Mouse (Mus musculus): ENCODE results near the gene Rpgrip1l. TPM values are rescaled to one million over a fixed set of nuclear protein-coding genes. Genes with fewer than 3 reads are reported as not detected.

Gene Rpgrip1l
- polyA plus RNA-seq, 1 experiment from 2014 or later, result 2.6 TPM

DNA sequence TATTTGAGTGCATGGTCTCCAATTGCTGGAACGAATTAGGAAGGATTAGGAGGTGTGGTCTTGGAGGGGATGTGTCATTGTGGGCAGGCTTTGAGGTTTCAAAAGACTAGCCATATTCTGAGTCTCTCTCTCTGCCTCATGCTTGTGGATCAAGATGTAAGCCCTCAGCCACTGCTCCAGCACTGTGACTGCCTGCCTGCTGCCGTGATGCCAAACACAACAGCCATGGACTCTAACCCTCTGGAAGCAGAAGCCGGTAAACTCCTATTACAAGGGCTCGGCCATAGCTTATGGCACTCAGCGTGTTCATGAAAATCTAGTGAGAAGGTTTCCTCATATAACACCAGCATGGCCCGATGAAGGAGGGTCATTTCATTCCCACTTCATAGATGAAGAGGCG, 36.8 kb upstream of the Rpgrip1l start:
- no peak for ATAC-seq
- TF ChIP-seq CTCF (IDR thresholded peaks at IDR 0.05; ENCODE audit: low read depth), result no peak
- 91% methylated on average over 7 of the region's 7 CpGs for WGBS
- H3K9me3 ChIP-seq (ENCODE audit: control insufficient read depth), result no peaks in the 10 kb centered on the region; the same call in 1 of the 2 replicates
- no peaks in the 10 kb centered on the region for H3K36me3 ChIP-seq (ENCODE audit: control insufficient read depth, insufficient read depth)
- H3K4me3 ChIP-seq (ENCODE audit: low read depth, low read length), result no peak overlapping the region
- H3K27me3 ChIP-seq (replicated peaks; ENCODE audit: control insufficient read depth, insufficient read depth, low read length), result no peaks in the 10 kb centered on the region
- no peak overlapping the region for H3K27ac ChIP-seq (ENCODE audit: low read depth, low read length)
- H3K4me1 ChIP-seq (replicated peaks; ENCODE audit: control insufficient read depth, insufficient read depth, low read length), result no peaks in the 10 kb centered on the region
- H3K9ac ChIP-seq (ENCODE audit: low read depth, low read length), result no peak overlapping the region
- no peak overlapping the region for H3K4me2 ChIP-seq (replicated peaks; ENCODE audit: low read depth)

DNA sequence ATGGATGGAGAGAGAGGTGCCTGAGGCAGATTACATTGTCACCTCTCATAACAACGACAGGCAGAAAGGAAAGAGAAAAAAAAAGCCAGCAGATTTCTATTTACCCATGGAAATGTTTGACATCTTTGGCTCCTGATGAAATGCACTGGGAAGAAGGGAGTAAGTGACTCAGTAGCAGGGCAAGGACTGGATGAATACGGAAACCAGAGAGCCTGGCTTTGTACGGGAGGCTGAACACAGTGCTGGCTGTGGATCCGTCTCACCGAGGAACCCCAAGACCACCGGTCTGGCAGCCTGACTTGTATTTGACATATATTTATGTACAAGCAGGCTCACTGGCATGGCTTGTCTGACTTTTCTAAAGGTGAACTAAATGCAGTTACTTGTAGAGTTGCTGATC, 34.5 kb upstream of the Rpgrip1l start:
- no peak for TF ChIP-seq CTCF (IDR thresholded peaks at IDR 0.05; ENCODE audit: low read depth)
- Histone ChIP-seq H3K4me1 (replicated peaks; ENCODE audit: control insufficient read depth, insufficient read depth, low read length) (no peaks in the 10 kb centered on the region), H3K27me3 (replicated peaks; ENCODE audit: control insufficient read depth, insufficient read depth, low read length) (no peaks in the 10 kb centered on the region), H3K4me2 (replicated peaks; ENCODE audit: low read depth) (no peak overlapping the region), H3K27ac (ENCODE audit: low read depth, low read length) (no peak overlapping the region), H3K4me3 (ENCODE audit: low read depth, low read length) (no peak overlapping the region), H3K9me3 (ENCODE audit: control insufficient read depth) (no peaks in the 10 kb centered on the region; the same call in 1 of the 2 replicates), H3K36me3 (ENCODE audit: control insufficient read depth, insufficient read depth) (no peaks in the 10 kb centered on the region), H3K9ac (ENCODE audit: low read depth, low read length) (no peak overlapping the region)
- 58% methylated on average over 6 of the region's 6 CpGs for WGBS
- no peak for ATAC-seq

DNA sequence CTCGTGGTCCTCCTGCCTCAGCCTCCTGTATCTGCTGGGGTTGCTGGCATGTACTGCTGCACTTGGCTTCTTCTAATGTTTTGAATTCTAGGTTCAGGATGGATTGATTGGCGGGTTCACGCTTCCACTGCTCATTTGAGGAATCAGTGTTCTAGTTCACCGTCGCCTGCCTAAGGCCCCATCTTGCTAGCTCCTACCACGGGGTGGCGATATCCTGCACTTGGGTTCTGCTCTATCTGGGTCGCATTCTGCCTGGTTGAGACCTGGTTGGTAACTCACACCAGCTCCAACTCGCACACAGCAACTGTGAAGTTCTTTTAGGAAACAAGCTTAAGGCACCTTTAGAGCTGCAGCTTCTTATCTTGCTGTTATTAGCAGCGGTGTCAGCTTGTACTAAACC, 34.1 kb upstream of the Rpgrip1l start:
- 77% methylated on average over 10 of the region's 10 CpGs for WGBS

GRCm38 (mm10) chr8:91344659-91345058, 31.6 kb upstream of the Rpgrip1l start:
- H3K9ac ChIP-seq (ENCODE audit: low read depth, low read length), result no peak overlapping the region
- H3K4me3 ChIP-seq (ENCODE audit: low read depth, low read length), result no peak overlapping the region
- ATAC-seq, result no peak
- H3K27me3 ChIP-seq (replicated peaks; ENCODE audit: control insufficient read depth, insufficient read depth, low read length), result no peaks in the 10 kb centered on the region
- no peak overlapping the region for H3K4me2 ChIP-seq (replicated peaks; ENCODE audit: low read depth)
- 87% methylated on average over 11 of the region's 11 CpGs for WGBS
- TF ChIP-seq CTCF (IDR thresholded peaks at IDR 0.05; ENCODE audit: low read depth), result no peak
- no peaks in the 10 kb centered on the region for H3K4me1 ChIP-seq (replicated peaks; ENCODE audit: control insufficient read depth, insufficient read depth, low read length)
- H3K9me3 ChIP-seq (ENCODE audit: control insufficient read depth), result no peaks in the 10 kb centered on the region; the same call in 1 of the 2 replicates
- H3K27ac ChIP-seq (ENCODE audit: low read depth, low read length), result no peak overlapping the region
- H3K36me3 ChIP-seq (ENCODE audit: control insufficient read depth, insufficient read depth), result 0 out of 2 replicates have a peak, but pooled peaks cover 8% of the 10 kb centered on the region

More for the DNA sequence above, 34.1 kb upstream of the Rpgrip1l start:
- ATAC-seq, result no peak
- Histone ChIP-seq H3K27ac (ENCODE audit: low read depth, low read length) (no peak overlapping the region), H3K4me1 (replicated peaks; ENCODE audit: control insufficient read depth, insufficient read depth, low read length) (no peaks in the 10 kb centered on the region), H3K9me3 (ENCODE audit: control insufficient read depth) (no peaks in the 10 kb centered on the region; the same call in 1 of the 2 replicates), H3K4me2 (replicated peaks; ENCODE audit: low read depth) (no peak overlapping the region), H3K9ac (ENCODE audit: low read depth, low read length) (no peak overlapping the region), H3K27me3 (replicated peaks; ENCODE audit: control insufficient read depth, insufficient read depth, low read length) (no peaks in the 10 kb centered on the region), H3K36me3 (ENCODE audit: control insufficient read depth, insufficient read depth) (0 out of 2 replicates have a peak, but pooled peaks cover 3% of the 10 kb centered on the region), H3K4me3 (ENCODE audit: low read depth, low read length) (no peak overlapping the region)
- no peak for TF ChIP-seq CTCF (IDR thresholded peaks at IDR 0.05; ENCODE audit: low read depth)

- ATAC-seq, result no peak
- Histone ChIP-seq H3K4me1 (replicated peaks; ENCODE audit: control insufficient read depth, insufficient read depth, low read length) (no peaks in the 10 kb centered on the region), H3K9ac (ENCODE audit: low read depth, low read length) (no peak overlapping the region), H3K4me2 (replicated peaks; ENCODE audit: low read depth) (no peak overlapping the region), H3K36me3 (ENCODE audit: control insufficient read depth, insufficient read depth) (0 out of 2 replicates have a peak, but pooled peaks cover 8% of the 10 kb centered on the region), H3K27me3 (replicated peaks; ENCODE audit: control insufficient read depth, insufficient read depth, low read length) (no peaks in the 10 kb centered on the region), H3K4me3 (ENCODE audit: low read depth, low read length) (no peak overlapping the region), H3K27ac (ENCODE audit: low read depth, low read length) (no peak overlapping the region), H3K9me3 (ENCODE audit: control insufficient read depth) (no peaks in the 10 kb centered on the region)
- 82% methylated on average over 5 of the region's 5 CpGs for WGBS
- TF ChIP-seq CTCF (IDR thresholded peaks at IDR 0.05; ENCODE audit: low read depth), result no peak
Observed at GRCm38 (mm10) chr8:91342798-91343197, 29.7 kb upstream of the Rpgrip1l start.

DNA sequence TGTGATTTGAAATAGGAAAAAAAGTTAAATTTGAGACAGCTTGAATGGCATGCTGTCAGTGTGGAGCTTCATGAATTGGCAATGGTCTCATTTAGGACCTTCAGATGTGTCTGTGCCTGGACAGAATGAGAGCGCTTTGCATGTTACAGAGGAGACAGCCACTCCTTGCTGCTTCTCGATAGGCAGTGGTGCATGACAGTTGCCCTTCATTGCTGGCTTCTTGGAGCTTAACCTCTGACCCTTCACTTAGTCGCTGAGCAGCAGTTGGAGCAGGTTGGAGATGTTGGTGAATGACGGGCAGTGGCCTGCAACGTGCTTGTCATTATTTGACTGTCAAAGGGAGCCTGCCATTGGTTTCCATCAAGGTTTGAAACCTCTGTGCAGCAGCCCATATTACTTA, 29.1 kb upstream of the Rpgrip1l start:
- 0 out of 2 replicates have a peak, but pooled peaks cover 8% of the 10 kb centered on the region for H3K36me3 ChIP-seq (ENCODE audit: control insufficient read depth, insufficient read depth)
- no peak overlapping the region for H3K4me3 ChIP-seq (ENCODE audit: low read depth, low read length)
- no peaks in the 10 kb centered on the region for H3K27me3 ChIP-seq (replicated peaks; ENCODE audit: control insufficient read depth, insufficient read depth, low read length)
- no peaks in the 10 kb centered on the region for H3K4me1 ChIP-seq (replicated peaks; ENCODE audit: control insufficient read depth, insufficient read depth, low read length)
- WGBS, result 62% methylated on average over 5 of the region's 5 CpGs
- H3K4me2 ChIP-seq (replicated peaks; ENCODE audit: low read depth), result no peak overlapping the region
- no peak overlapping the region for H3K9ac ChIP-seq (ENCODE audit: low read depth, low read length)
- ATAC-seq, result no peak
- TF ChIP-seq CTCF (IDR thresholded peaks at IDR 0.05; ENCODE audit: low read depth), result no peak
- H3K27ac ChIP-seq (ENCODE audit: low read depth, low read length), result no peak overlapping the region
- no peaks in the 10 kb centered on the region for H3K9me3 ChIP-seq (ENCODE audit: control insufficient read depth)

DNA sequence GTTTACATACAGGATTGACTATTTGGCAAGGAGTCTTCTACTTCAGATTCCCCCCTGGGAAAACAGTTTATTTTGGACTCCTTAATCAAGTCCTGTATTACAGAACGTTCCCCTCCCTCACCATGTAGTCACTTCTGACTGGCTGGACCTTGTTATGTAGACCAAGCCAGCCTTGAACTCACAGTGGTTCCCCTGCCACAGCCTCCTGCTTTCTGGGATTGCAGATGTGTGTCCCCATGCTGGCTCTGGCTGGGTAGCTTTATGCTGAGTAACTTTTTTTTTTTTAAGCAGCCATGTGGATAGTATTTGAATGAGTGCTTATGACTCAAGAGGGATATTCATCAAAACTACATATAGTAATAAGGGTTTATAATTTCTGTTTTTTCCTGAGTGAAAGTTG, 27.7 kb upstream of the Rpgrip1l start:
- Histone ChIP-seq H3K9me3 (ENCODE audit: control insufficient read depth) (no peaks in the 10 kb centered on the region), H3K4me3 (ENCODE audit: low read depth, low read length) (no peak overlapping the region), H3K36me3 (ENCODE audit: control insufficient read depth, insufficient read depth) (peaks cover 8% of the 10 kb centered on the region; the same call in 1 of the 2 replicates), H3K4me2 (replicated peaks; ENCODE audit: low read depth) (no peak overlapping the region), H3K9ac (ENCODE audit: low read depth, low read length) (no peak overlapping the region), H3K27me3 (replicated peaks; ENCODE audit: control insufficient read depth, insufficient read depth, low read length) (no peaks in the 10 kb centered on the region), H3K27ac (ENCODE audit: low read depth, low read length) (no peak overlapping the region), H3K4me1 (replicated peaks; ENCODE audit: control insufficient read depth, insufficient read depth, low read length) (no peaks in the 10 kb centered on the region)
- TF ChIP-seq CTCF (IDR thresholded peaks at IDR 0.05; ENCODE audit: low read depth), result no peak
- no peak for ATAC-seq
- 58% methylated on average over 1 of the region's 1 CpGs for WGBS
